Mouse (Mus musculus): ENCODE data around the gene Gria1. TPM values are rescaled to one million over a fixed set of nuclear protein-coding genes. Genes with fewer than 3 reads are reported as not detected.

Gria1 gene
- total and polyA plus RNA-seq, 2 experiments from 2014 or later = 61.8 to 76.1 TPM

DNA sequence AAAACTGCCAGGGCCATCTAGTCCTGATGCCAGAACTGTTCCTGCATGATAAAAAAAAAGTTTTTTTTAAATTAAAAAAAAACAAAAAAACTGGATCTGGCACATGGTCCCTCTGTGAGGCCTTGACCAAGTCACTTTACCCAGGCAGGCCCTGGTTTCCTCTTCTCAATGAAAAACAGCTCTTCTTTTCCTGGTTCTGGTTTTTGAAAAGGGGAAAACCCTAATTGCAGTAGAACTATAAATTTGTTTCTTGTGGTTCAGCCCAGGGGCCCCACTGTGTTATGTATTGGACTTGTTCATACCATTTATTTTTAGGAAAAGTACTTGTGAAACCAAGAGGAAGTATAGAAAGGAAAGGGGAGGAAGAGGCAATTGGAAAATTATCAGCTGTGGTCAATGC lies 232.6 kb downstream of the Gria1 start:
- Histone ChIP-seq H3K9ac (replicated peaks; ENCODE audit: low read length, poor library complexity, severe bottlenecking) (no peak overlapping the region), H3K9me3 (ENCODE audit: low read length) (no peaks in the 10 kb centered on the region), H3K4me2 (ENCODE audit: low read depth, low read length, poor library complexity, severe bottlenecking) (no peak overlapping the region), H3K36me3 (ENCODE audit: insufficient read depth, low read length) (peaks cover 2% of the 10 kb centered on the region; the same call in 1 of the 2 replicates), H3K4me1 (ENCODE audit: insufficient read depth, low read length) (no peaks in the 10 kb centered on the region), H3K4me3 (ENCODE audit: low read depth, low read length) (no peak overlapping the region), H3K27ac (ENCODE audit: low read depth, low read length) (no peak overlapping the region), H3K27me3 (ENCODE audit: insufficient read depth, low read length) (no peaks in the 10 kb centered on the region)
- no peak for ATAC-seq (ENCODE audit: low FRiP score)
- DNase-seq (ENCODE audit: low spot score) = no peak
- TF ChIP-seq CTCF (IDR thresholded peaks at IDR 0.05) = no peak

GRCm38 (mm10) chr11:57244543-57244942 lies 233.4 kb downstream of the Gria1 start:
- no peak overlapping the region for H3K4me3 ChIP-seq (ENCODE audit: low read depth, low read length)
- H3K4me2 ChIP-seq (ENCODE audit: low read depth, low read length, poor library complexity, severe bottlenecking) = no peak overlapping the region
- H3K27ac ChIP-seq (ENCODE audit: low read depth, low read length) = no peak overlapping the region
- no peaks in the 10 kb centered on the region for H3K9me3 ChIP-seq (ENCODE audit: low read length)
- no peak for TF ChIP-seq CTCF (IDR thresholded peaks at IDR 0.05)
- no peaks in the 10 kb centered on the region for H3K27me3 ChIP-seq (ENCODE audit: insufficient read depth, low read length)
- no peak for DNase-seq (ENCODE audit: low spot score)
- WGBS = 87% methylated on average over 6 of the region's 6 CpGs
- H3K4me1 ChIP-seq (ENCODE audit: insufficient read depth, low read length) = no peaks in the 10 kb centered on the region
- H3K9ac ChIP-seq (replicated peaks; ENCODE audit: low read length, poor library complexity, severe bottlenecking) = no peak overlapping the region
- ATAC-seq (ENCODE audit: low FRiP score) = no peak
- H3K36me3 ChIP-seq (ENCODE audit: insufficient read depth, low read length) = 0 out of 2 replicates have a peak, but pooled peaks cover 2% of the 10 kb centered on the region

DNA sequence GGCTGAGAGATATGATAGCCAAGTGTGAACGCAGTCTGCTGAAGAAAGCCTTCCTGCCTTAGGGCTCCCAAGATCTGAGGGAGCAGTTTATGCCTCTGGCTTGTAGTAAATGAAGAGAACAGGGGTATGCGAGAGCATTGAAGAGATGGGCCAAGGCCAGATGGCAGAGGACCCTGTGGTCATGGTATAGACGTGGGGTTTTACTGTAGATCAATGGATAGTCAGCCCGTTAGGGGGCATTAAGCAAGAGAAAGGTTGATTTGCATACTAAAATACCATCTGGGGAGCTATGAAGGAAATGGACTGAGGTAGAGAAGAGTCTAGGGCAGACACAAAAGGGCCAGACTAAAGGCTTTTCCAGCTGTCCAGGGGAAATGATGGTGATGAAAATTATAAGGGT lies 237.7 kb downstream of the Gria1 start:
- H3K9me3 ChIP-seq (ENCODE audit: low read length) = no peaks in the 10 kb centered on the region
- no peaks in the 10 kb centered on the region for H3K4me1 ChIP-seq (ENCODE audit: insufficient read depth, low read length)
- no peak overlapping the region for H3K4me3 ChIP-seq (ENCODE audit: low read depth, low read length)
- WGBS = 55% methylated on average over 4 of the region's 4 CpGs
- no peak for TF ChIP-seq CTCF (IDR thresholded peaks at IDR 0.05)
- no peaks in the 10 kb centered on the region for H3K27me3 ChIP-seq (ENCODE audit: insufficient read depth, low read length)
- ATAC-seq (ENCODE audit: low FRiP score) (no peak), DNase-seq (ENCODE audit: low spot score) (no peak)
- 0 out of 2 replicates have a peak, but pooled peaks cover 2% of the 10 kb centered on the region for H3K36me3 ChIP-seq (ENCODE audit: insufficient read depth, low read length)
- no peak overlapping the region for H3K27ac ChIP-seq (ENCODE audit: low read depth, low read length)
- H3K4me2 ChIP-seq (ENCODE audit: low read depth, low read length, poor library complexity, severe bottlenecking) = no peak overlapping the region
- H3K9ac ChIP-seq (replicated peaks; ENCODE audit: low read length, poor library complexity, severe bottlenecking) = no peak overlapping the region

DNA sequence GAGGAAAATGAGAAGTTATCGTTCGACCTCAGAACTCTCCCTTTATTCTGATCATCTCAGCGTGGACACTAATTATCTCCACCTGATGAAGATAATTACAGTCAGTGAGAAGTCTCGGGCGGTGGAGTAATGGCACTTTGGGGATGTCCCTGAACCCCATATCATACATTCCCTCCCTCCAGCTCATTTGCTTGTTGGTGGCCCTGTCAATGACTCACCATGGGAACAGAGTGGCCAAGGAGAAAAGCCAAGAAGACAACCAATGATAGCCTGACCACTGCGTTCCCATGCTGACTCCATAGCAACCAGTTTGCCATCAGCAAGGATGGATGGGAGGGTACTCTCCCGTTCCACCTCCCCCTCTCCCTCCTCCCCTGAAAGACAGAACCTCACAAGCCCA lies 238.9 kb downstream of the Gria1 start:
- 0 out of 2 replicates have a peak, but pooled peaks cover 1% of the 10 kb centered on the region for H3K36me3 ChIP-seq (ENCODE audit: insufficient read depth, low read length)
- 69% methylated on average over 7 of the region's 7 CpGs for WGBS
- no peak for ATAC-seq (ENCODE audit: low FRiP score)
- no peak overlapping the region for H3K4me3 ChIP-seq (ENCODE audit: low read depth, low read length)
- H3K9ac ChIP-seq (replicated peaks; ENCODE audit: low read length, poor library complexity, severe bottlenecking) = no peak overlapping the region
- no peak for TF ChIP-seq CTCF (IDR thresholded peaks at IDR 0.05)
- H3K4me2 ChIP-seq (ENCODE audit: low read depth, low read length, poor library complexity, severe bottlenecking) = no peak overlapping the region
- H3K27me3 ChIP-seq (ENCODE audit: insufficient read depth, low read length) = no peaks in the 10 kb centered on the region
- H3K9me3 ChIP-seq (ENCODE audit: low read length) = no peaks in the 10 kb centered on the region
- H3K4me1 ChIP-seq (ENCODE audit: insufficient read depth, low read length) = no peaks in the 10 kb centered on the region
- DNase-seq (ENCODE audit: low spot score) = peak; percentile 17
- H3K27ac ChIP-seq (ENCODE audit: low read depth, low read length) = no peak overlapping the region

GRCm38 (mm10) chr11:57271687-57272086 lies 260.5 kb downstream of the Gria1 start:
- H3K36me3 ChIP-seq (ENCODE audit: insufficient read depth, low read length) = no peaks in the 10 kb centered on the region
- H3K4me1 ChIP-seq (ENCODE audit: insufficient read depth, low read length) = no peaks in the 10 kb centered on the region
- no peak for DNase-seq (ENCODE audit: low spot score)
- no peaks in the 10 kb centered on the region for H3K27me3 ChIP-seq (ENCODE audit: insufficient read depth, low read length)
- H3K9me3 ChIP-seq (ENCODE audit: low read length) = no peaks in the 10 kb centered on the region
- H3K27ac ChIP-seq (ENCODE audit: low read depth, low read length) = no peak overlapping the region
- ATAC-seq (ENCODE audit: low FRiP score) = no peak
- no peak for TF ChIP-seq CTCF (IDR thresholded peaks at IDR 0.05)
- no peak overlapping the region for H3K4me2 ChIP-seq (ENCODE audit: low read depth, low read length, poor library complexity, severe bottlenecking)
- H3K9ac ChIP-seq (replicated peaks; ENCODE audit: low read length, poor library complexity, severe bottlenecking) = no peak overlapping the region
- no peak overlapping the region for H3K4me3 ChIP-seq (ENCODE audit: low read depth, low read length)
- WGBS = 86% methylated on average over 8 of the region's 8 CpGs

- H3K9ac ChIP-seq (replicated peaks; ENCODE audit: low read length, poor library complexity, severe bottlenecking) = no peak overlapping the region
- no peak for ATAC-seq (ENCODE audit: low FRiP score)
- H3K9me3 ChIP-seq (ENCODE audit: low read length) = no peaks in the 10 kb centered on the region
- H3K36me3 ChIP-seq (ENCODE audit: insufficient read depth, low read length) = no peaks in the 10 kb centered on the region
- H3K4me3 ChIP-seq (ENCODE audit: low read depth, low read length) = no peak overlapping the region
- H3K4me1 ChIP-seq (ENCODE audit: insufficient read depth, low read length) = no peaks in the 10 kb centered on the region
- TF ChIP-seq CTCF (IDR thresholded peaks at IDR 0.05) = no peak
- WGBS = 98% methylated on average over 4 of the region's 4 CpGs
- no peaks in the 10 kb centered on the region for H3K27me3 ChIP-seq (ENCODE audit: insufficient read depth, low read length)
- H3K4me2 ChIP-seq (ENCODE audit: low read depth, low read length, poor library complexity, severe bottlenecking) = no peak overlapping the region
- no peak for DNase-seq (ENCODE audit: low spot score)
- no peak overlapping the region for H3K27ac ChIP-seq (ENCODE audit: low read depth, low read length)
These were observed 263.5 kb downstream of the Gria1 start for GRCm38 (mm10) chr11:57274687-57275086.
